Mouse (Mus musculus) mouse trophoblast stem cell (cell line): ENCODE measurements at regions not wholly inside any gene's neighbourhood (a gene's known extent, or its start where the extent isn't known, plus 50 kb on each side); places are given as distances from the start of the nearest gene placed in this dataset.

ENCODE experiments used
- in situ Hi-C, 2 experiments: fragments of 300-500 bp; cut with MseI, MboI; formaldehyde crosslinking; loops; 2 replicates in 1 of 2; 3 replicates in 1 of 2; pipeline ENCODE4 v1.15.1; 2025

- in situ Hi-C loops, result no loop called here
Observed at GRCm38 (mm10) chr12:15741219-15741618, 75.5 kb downstream of the Trib2 start.

- in situ Hi-C loops, result no loop called here
Observed at GRCm38 (mm10) chr12:15738989-15739388, 77.7 kb downstream of the Trib2 start.

GRCm38 (mm10) chr12:15731261-15731660 is 85.5 kb downstream of the Trib2 start:
- in situ Hi-C loops, result no loop called here

GRCm38 (mm10) chr12:15729696-15730095 is 87.0 kb downstream of the Trib2 start:
- in situ Hi-C loops, result no loop called here

- in situ Hi-C loops, result no loop called here
Observed at GRCm38 (mm10) chr12:15723529-15723928, 93.2 kb downstream of the Trib2 start.

- in situ Hi-C loops, result no loop called here
Observed at GRCm38 (mm10) chr12:15722161-15722560, 94.6 kb downstream of the Trib2 start.

- in situ Hi-C loops, result no loop called here
Observed at GRCm38 (mm10) chr12:15720171-15720570, 96.6 kb downstream of the Trib2 start.

- in situ Hi-C loops, result no loop called here
Observed at GRCm38 (mm10) chr12:15718827-15719226, 97.9 kb downstream of the Trib2 start.

- in situ Hi-C loops, result no loop called here
Observed at GRCm38 (mm10) chr12:15717989-15718388, 98.7 kb downstream of the Trib2 start.

GRCm38 (mm10) chr12:15717342-15717741 is 99.4 kb downstream of the Trib2 start:
- in situ Hi-C loops, result no loop called here

GRCm38 (mm10) chr12:15713623-15714022 is 103.1 kb downstream of the Trib2 start:
- in situ Hi-C loops, result no loop called here

GRCm38 (mm10) chr12:15707570-15708095 is 109.1 kb downstream of the Trib2 start:
- in situ Hi-C loops, result no loop called here

- in situ Hi-C loops, result no loop called here
Observed at GRCm38 (mm10) chr12:15704412-15704811, 112.3 kb downstream of the Trib2 start.

- in situ Hi-C loops, result no loop called here
Observed at GRCm38 (mm10) chr12:15702137-15702536, 114.6 kb downstream of the Trib2 start.

- in situ Hi-C loops, result no loop called here
Observed at GRCm38 (mm10) chr12:15698829-15699228, 117.9 kb downstream of the Trib2 start.

- in situ Hi-C loops, result no loop called here
Observed at GRCm38 (mm10) chr12:15698042-15698771, 118.5 kb downstream of the Trib2 start.

GRCm38 (mm10) chr12:15688342-15688741 is 128.4 kb downstream of the Trib2 start:
- in situ Hi-C loops, result no loop called here

- in situ Hi-C loops, result no loop called here
Observed at GRCm38 (mm10) chr12:15684311-15684710, 132.4 kb downstream of the Trib2 start.

GRCm38 (mm10) chr12:15681678-15682355 is 134.9 kb downstream of the Trib2 start:
- in situ Hi-C loops, result no loop called here

GRCm38 (mm10) chr12:15676127-15676526 is 140.6 kb downstream of the Trib2 start:
- in situ Hi-C loops, result no loop called here

GRCm38 (mm10) chr12:15659755-15660154 is 157.0 kb downstream of the Trib2 start:
- in situ Hi-C loops, result no loop called here

- in situ Hi-C loops, result no loop called here
Observed at GRCm38 (mm10) chr12:15659332-15659731, 157.4 kb downstream of the Trib2 start.

- in situ Hi-C loops, result no loop called here
Observed at GRCm38 (mm10) chr12:15657748-15658251, 158.9 kb downstream of the Trib2 start.
